Mouse (Mus musculus) heart, adult 2 months (tissue): ENCODE measurements around the gene Mex3d.

ENCODE experiments used
- CTCF ChIP-seq: fragments of 200-600 bp; IDR thresholded peaks from 2 replicates; pipeline ENCODE4 v1.8.1; 2022; ENCODE audit warnings: antibody characterized with exemption, mild to moderate bottlenecking, moderate library complexity
- EP300 ChIP-seq: fragments of 200-500 bp; IDR thresholded peaks from 2 replicates; pipeline ENCODE4 v1.6.1; 2011; ENCODE audit warnings: low read depth, low read length, control low read depth; ENCODE audit not compliant: insufficient read depth

DNA sequence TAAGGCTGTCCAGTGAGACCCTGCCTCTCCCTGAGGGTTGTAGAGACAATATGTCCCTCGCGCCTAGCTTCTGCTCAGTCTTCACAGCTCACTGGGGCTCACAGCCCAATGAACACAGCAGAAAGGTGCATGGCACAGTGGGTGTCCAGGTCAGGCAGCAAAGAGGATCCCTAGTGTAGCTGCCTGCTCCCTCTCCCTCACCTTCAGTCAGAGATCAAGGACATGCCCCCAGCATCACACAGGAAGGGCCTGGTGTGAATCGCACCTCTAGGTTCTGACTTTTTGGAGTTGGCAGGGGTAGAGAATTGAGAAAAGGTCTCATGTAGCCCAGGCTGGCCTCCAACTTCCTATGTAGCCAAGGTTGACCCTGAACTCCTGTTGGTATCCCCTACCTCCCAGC is 47.4 kb upstream of the Mex3d start:
- TF ChIP-seq CTCF (no peak), EP300 (no peak)
